Mouse (Mus musculus) MEL (cell line): ENCODE measurements around the gene Cabp4. TPM values are rescaled to one million over a fixed set of nuclear protein-coding genes. Genes with fewer than 3 reads are reported as not detected.

Experiments
- DNase-seq: peaks from one replicate; pipeline ENCODE4 v3.0.0; 2011; ENCODE audit warnings: low read depth, low spot score
- H3K27ac ChIP-seq: 2 replicates; pipeline ENCODE4 v1.5.1; 2012; ENCODE audit warnings: low read depth, mild to moderate bottlenecking, control low read depth, low read length, moderate library complexity; ENCODE audit not compliant: control insufficient read depth
- H3K27me3 ChIP-seq, 2 experiments: fragments of 150-350 bp in 1 of 2; sonication (generic) in 1 of 2; 2 replicates each; pipeline ENCODE4 v1.6.1; 2012; ENCODE audit warnings: low read length in 2 of 2, mild to moderate bottlenecking in 2 of 2, improper control_type of control experiment in 1 of 2, moderate library complexity in 1 of 2; ENCODE audit not compliant: insufficient read depth in 2 of 2, control insufficient read depth in 1 of 2
- H3K36me3 ChIP-seq, 2 experiments: 2 replicates each; pipeline ENCODE4 v1.6.1; 2012 to 2014; ENCODE audit warnings: low read length in 2 of 2, improper control_type of control experiment in 1 of 2, inconsistent platforms in 1 of 2, mild to moderate bottlenecking in 1 of 2; ENCODE audit not compliant: insufficient read depth in 2 of 2, control insufficient read depth in 1 of 2
- H3K4me1 ChIP-seq, 2 experiments: fragments of 150-350 bp in 1 of 2; sonication (generic) in 1 of 2; 2 replicates each; pipeline ENCODE4 v1.6.1; 2012; ENCODE audit warnings: low read length in 2 of 2, improper control_type of control experiment in 1 of 2, mild to moderate bottlenecking in 1 of 2; ENCODE audit not compliant: insufficient read depth in 2 of 2, control insufficient read depth in 1 of 2
- H3K4me3 ChIP-seq, 2 experiments: fragments of 150-350 bp in 1 of 2; sonication (generic) in 1 of 2; 2 replicates each; pipeline ENCODE4 v1.5.1; 2012; ENCODE audit warnings: low read depth in 2 of 2, low read length in 2 of 2, mild to moderate bottlenecking in 2 of 2, moderate library complexity in 2 of 2, control low read depth in 1 of 2, improper control_type of control experiment in 1 of 2; ENCODE audit not compliant: control insufficient read depth in 1 of 2, insufficient read depth in 1 of 2
- H3K79me2 ChIP-seq: 2 replicates; pipeline ENCODE4 v1.6.1; 2012; ENCODE audit warnings: mild to moderate bottlenecking, low read length, moderate library complexity; ENCODE audit not compliant: control insufficient read depth, poor library complexity, insufficient read depth
- H3K9ac ChIP-seq: 2 replicates; pipeline ENCODE4 v1.6.1; 2012; ENCODE audit warnings: low read depth, mild to moderate bottlenecking, control low read depth, low read length, moderate library complexity; ENCODE audit not compliant: control insufficient read depth, poor library complexity, severe bottlenecking
- H3K9me3 ChIP-seq: fragments of 150-350 bp; sonication (generic); replicated peaks from 2 replicates; pipeline ENCODE4 v1.6.1; 2012; ENCODE audit warnings: mild to moderate bottlenecking, low read length, improper control_type of control experiment, moderate library complexity; ENCODE audit not compliant: insufficient read depth
- CHD1 ChIP-seq: IDR thresholded peaks from 2 replicates; pipeline ENCODE4 v1.6.1; 2012; ENCODE audit warnings: low read depth, mild to moderate bottlenecking, inconsistent platforms, low read length, improper control_type of control experiment
- E2F4 ChIP-seq: IDR thresholded peaks from 2 replicates; pipeline ENCODE4 v1.6.1; 2011; ENCODE audit warnings: low read depth, low read length, improper control_type of control experiment, borderline replicate concordance
- ELF1 ChIP-seq: IDR thresholded peaks from 2 replicates; pipeline ENCODE4 v1.6.1; 2014; ENCODE audit warnings: low read depth, mild to moderate bottlenecking, inconsistent platforms, low read length, improper control_type of control experiment, moderate library complexity
- EP300 ChIP-seq, 2 experiments: IDR thresholded peaks; 2 replicates each; pipeline ENCODE4 v1.6.1; 2011; ENCODE audit warnings: improper control_type of control experiment in 2 of 2, low read length in 2 of 2, low read depth in 1 of 2, mild to moderate bottlenecking in 1 of 2
- ETS1 ChIP-seq: IDR thresholded peaks from 2 replicates; pipeline ENCODE4 v1.6.1; 2012; ENCODE audit warnings: low read depth, mild to moderate bottlenecking, inconsistent platforms, low read length, improper control_type of control experiment, moderate library complexity
- GATA1 ChIP-seq: IDR thresholded peaks from 2 replicates; pipeline ENCODE4 v1.6.1; 2011; ENCODE audit warnings: low read depth, low read length, improper control_type of control experiment
- HCFC1 ChIP-seq: IDR thresholded peaks from 2 replicates; pipeline ENCODE4 v1.6.1; 2012; ENCODE audit warnings: low read depth, mild to moderate bottlenecking, inconsistent platforms, low read length, improper control_type of control experiment, moderate library complexity
- MAFK ChIP-seq: IDR thresholded peaks from 2 replicates; pipeline ENCODE4 v1.6.1; 2011; ENCODE audit warnings: low read depth, mild to moderate bottlenecking, low read length, improper control_type of control experiment, borderline replicate concordance
- MEF2A ChIP-seq: IDR thresholded peaks from 2 replicates; pipeline ENCODE4 v1.6.1; 2014; ENCODE audit warnings: low read depth, mild to moderate bottlenecking, inconsistent platforms, low read length, improper control_type of control experiment; ENCODE audit not compliant: poor library complexity, insufficient replicate concordance, severe bottlenecking; ENCODE audit errors: extremely low read depth
- MXI1 ChIP-seq: IDR thresholded peaks from 2 replicates; pipeline ENCODE4 v1.6.1; 2011; ENCODE audit warnings: mild to moderate bottlenecking, low read depth, low read length, improper control_type of control experiment
- NRF1 ChIP-seq: IDR thresholded peaks from 2 replicates; pipeline ENCODE4 v1.6.1; 2014; ENCODE audit warnings: low read depth, mild to moderate bottlenecking, inconsistent platforms, low read length, improper control_type of control experiment, moderate library complexity; ENCODE audit not compliant: poor library complexity, insufficient read depth, severe bottlenecking
- POLR2A ChIP-seq, 2 experiments: IDR thresholded peaks; 2 replicates each; pipeline ENCODE4 v1.6.1; 2011 to 2012; ENCODE audit warnings: low read length in 2 of 2, mild to moderate bottlenecking in 2 of 2, control low read depth in 1 of 2, improper control_type of control experiment in 1 of 2, low read depth in 1 of 2, moderate library complexity in 1 of 2; ENCODE audit not compliant: control insufficient read depth in 1 of 2, insufficient read depth in 1 of 2, poor library complexity in 1 of 2
- TAL1 ChIP-seq: IDR thresholded peaks from 2 replicates; pipeline ENCODE4 v1.6.1; 2012; ENCODE audit warnings: mild to moderate bottlenecking, inconsistent platforms, low read length, moderate library complexity, mixed read lengths
- TBP ChIP-seq: IDR thresholded peaks from 2 replicates; pipeline ENCODE4 v1.8.0; 2011; ENCODE audit warnings: low read depth, low read length, improper control_type of control experiment
- TCF12 ChIP-seq: IDR thresholded peaks from 2 replicates; pipeline ENCODE4 v1.6.1; 2014; ENCODE audit warnings: low read depth, mild to moderate bottlenecking, inconsistent platforms, low read length, improper control_type of control experiment, moderate library complexity
- ZMIZ1 ChIP-seq: IDR thresholded peaks from 2 replicates; pipeline ENCODE4 v1.6.1; 2012; ENCODE audit warnings: low read depth, mild to moderate bottlenecking, inconsistent platforms, low read length, improper control_type of control experiment, moderate library complexity
- polyA plus RNA-seq, 2 experiments: library from polyadenylated mRNA; stranded (reverse) in 1 of 2; unstranded in 1 of 2; fragments of >175 nt in 1 of 2; fragments of >200 nt in 1 of 2; gene quantifications; 2 replicates each; pipeline versions ENCODE4 v1.2.1 to v1.2.4; 2012; ENCODE audit warnings: low replicate concordance in 2 of 2, low read depth in 1 of 2; ENCODE audit not compliant: insufficient read length in 2 of 2, insufficient read depth in 1 of 2, missing spikeins in 1 of 2
- total RNA-seq: library from RNA; depleted of rRNA; stranded (reverse); fragments of 300-350 nt; gene quantifications from 2 replicates; pipeline ENCODE4 v1.2.3, GENCODE M21; 2012

Cabp4 gene
- total and polyA plus RNA-seq, 3 experiments: 0.08 to 0.24 TPM; not detected in 1

GRCm38 (mm10) chr19:4117006-4117405, 26.8 kb downstream of the Cabp4 start (continued):
- no peak for TF ChIP-seq MAFK
- TF ChIP-seq GATA1: no peak

- no peaks in the 10 kb centered on the region for H3K27me3 ChIP-seq
- H3K27ac ChIP-seq: no peak overlapping the region
- no peak overlapping the region for H3K9ac ChIP-seq
- no peak overlapping the region for H3K4me3 ChIP-seq
- no peaks in the 10 kb centered on the region for H3K9me3 ChIP-seq
- no peak for TF ChIP-seq MXI1
- no peak for TF ChIP-seq CHD1
- no peak for TF ChIP-seq NRF1
- no peak for TF ChIP-seq E2F4
- no peak for TF ChIP-seq EP300 (IDR thresholded peaks at IDR 0.05; ENCODE audit: low read depth in 1 of 2, low read length in 2 of 2)
- TF ChIP-seq ZMIZ1: no peak
- no peak for TF ChIP-seq TAL1
- no peak for TF ChIP-seq MEF2A
- TF ChIP-seq ETS1: no peak
- TF ChIP-seq HCFC1: no peak
- TF ChIP-seq POLR2A (IDR thresholded peaks at IDR 0.05; ENCODE audit: control insufficient read depth in 1 of 2, insufficient read depth in 1 of 2, low read depth in 1 of 2, low read length in 2 of 2, poor library complexity in 1 of 2): no peak
- TF ChIP-seq TBP: no peak
- no peak for TF ChIP-seq TCF12
- H3K36me3 ChIP-seq: peaks cover 2 to 29% of the 10 kb centered on the region in 2 experiments; a peak in 3 of 4 replicates
- H3K79me2 ChIP-seq: peaks cover 4% of the 10 kb centered on the region
- H3K4me1 ChIP-seq: peaks cover 20 to 31% of the 10 kb centered on the region in 2 experiments
- no peak for DNase-seq
Measured at GRCm38 (mm10) chr19:4115816-4116215, 28.0 kb downstream of the Cabp4 start.

- H3K9me3 ChIP-seq: no peaks in the 10 kb centered on the region
- peaks cover 2 to 23% of the 10 kb centered on the region in 2 experiments; a peak in 3 of 4 replicates for H3K36me3 ChIP-seq
- no peak overlapping the region for H3K4me3 ChIP-seq
- H3K4me1 ChIP-seq: peaks cover 16 to 25% of the 10 kb centered on the region in 2 experiments
- H3K27ac ChIP-seq: no peak overlapping the region
- H3K79me2 ChIP-seq: peaks cover 2% of the 10 kb centered on the region; the same call in 1 of the 2 replicates
- DNase-seq: no peak
- H3K9ac ChIP-seq: no peak overlapping the region
- TF ChIP-seq POLR2A (IDR thresholded peaks at IDR 0.05; ENCODE audit: control insufficient read depth in 1 of 2, insufficient read depth in 1 of 2, low read depth in 1 of 2, low read length in 2 of 2, poor library complexity in 1 of 2) (no peak), ELF1 (no peak)
- no peaks in the 10 kb centered on the region for H3K27me3 ChIP-seq
Measured at GRCm38 (mm10) chr19:4115144-4115543, 28.7 kb downstream of the Cabp4 start.
